Mouse (Mus musculus): Measurements from ENCODE around the gene Heatr3. TPM values are rescaled to one million over a fixed set of nuclear protein-coding genes. Genes with fewer than 3 reads are reported as not detected.
"Not testable (repeated sequence)": the region's sequence is repeated elsewhere in the genome, so short reads cannot be mapped to it uniquely, and the experiment has no call there.

Heatr3 gene
- polyA plus RNA-seq, 1 experiment, result 5.3 TPM

DNA sequence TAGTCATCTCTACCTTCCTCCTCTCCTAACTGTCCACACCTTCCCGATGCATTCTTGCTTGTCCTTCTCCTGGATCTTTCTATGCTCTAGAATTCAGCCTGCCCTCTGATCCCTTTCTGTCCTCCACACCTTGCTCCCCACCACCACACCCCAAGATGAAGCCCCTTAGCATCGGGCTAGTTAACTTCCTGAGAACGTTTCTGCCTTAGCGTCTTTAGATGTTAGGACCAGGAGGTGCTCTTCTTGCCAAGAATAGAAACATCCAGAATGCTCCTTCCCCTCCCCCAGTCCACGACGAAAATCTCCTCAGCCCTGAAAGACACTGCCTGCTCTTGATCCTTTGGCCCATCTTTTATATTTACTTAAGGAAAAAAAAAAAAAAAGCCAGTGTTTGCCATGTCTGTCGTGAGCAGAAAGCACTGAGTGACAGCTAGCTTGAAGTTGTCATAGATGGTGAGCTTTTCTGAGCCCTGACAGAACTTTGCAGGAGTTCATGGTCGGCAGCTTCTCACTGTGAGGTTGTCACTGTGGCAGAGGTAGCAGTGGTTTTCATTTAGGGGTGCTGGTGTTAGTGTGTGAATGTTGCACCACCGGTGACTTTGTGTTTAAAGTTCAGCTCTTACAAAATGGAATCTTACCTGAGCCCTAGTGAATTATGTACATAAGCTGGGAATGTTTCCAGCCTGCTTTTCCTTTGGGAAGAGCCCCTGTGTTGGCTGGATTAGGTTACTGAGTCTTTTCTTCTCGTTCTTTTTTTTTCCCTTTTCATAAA lies 63.3 kb downstream of the Heatr3 start:
- Histone ChIP-seq H3K27ac (ENCODE audit: control insufficient read depth, insufficient read depth, low read depth, low read length) (no peak overlapping the region), H3K27me3 (ENCODE audit: control insufficient read depth, insufficient read depth, low read length) (no peaks in the 10 kb centered on the region), H3K4me3 (ENCODE audit: control insufficient read depth, low read depth, low read length) (peak overlapping the region; percentile 96), H3K4me1 (ENCODE audit: control insufficient read depth, insufficient read depth, low read length) (peaks cover 5% of the 10 kb centered on the region), H3K36me3 (ENCODE audit: control insufficient read depth, insufficient read depth, low read length) (no peaks in the 10 kb centered on the region)
- TF ChIP-seq POLR2A (IDR thresholded peaks at IDR 0.05; ENCODE audit: control insufficient read depth, low read depth, low read length), result no peak
- no peak for TF ChIP-seq CTCF (IDR thresholded peaks at IDR 0.05; ENCODE audit: control insufficient read depth, insufficient read depth, insufficient replicate concordance, low read depth, low read length)

DNA sequence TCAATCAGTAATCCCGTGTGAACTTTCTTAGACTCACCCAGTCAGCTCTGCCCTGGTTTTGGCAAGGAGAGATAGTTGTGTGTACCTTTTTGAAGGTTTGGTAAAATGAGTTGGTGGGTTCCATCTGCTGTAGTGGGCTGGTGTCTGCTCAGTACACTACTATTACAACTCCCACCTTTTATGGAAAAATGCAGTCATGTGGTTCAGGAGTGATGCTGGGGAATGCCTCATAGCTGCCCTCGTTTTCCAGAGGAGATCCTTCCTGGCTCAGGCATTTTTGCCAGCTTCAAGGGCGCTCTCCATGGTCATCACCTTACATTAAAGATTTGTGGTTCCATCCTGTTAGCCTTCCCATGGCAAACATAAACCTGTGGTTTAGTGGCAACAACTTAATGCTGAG lies 64.0 kb downstream of the Heatr3 start:
- H3K4me1 ChIP-seq (ENCODE audit: control insufficient read depth, insufficient read depth, low read length), result peaks cover 5% of the 10 kb centered on the region
- no peaks in the 10 kb centered on the region for H3K27me3 ChIP-seq (ENCODE audit: control insufficient read depth, insufficient read depth, low read length)
- no peak overlapping the region for H3K27ac ChIP-seq (ENCODE audit: control insufficient read depth, insufficient read depth, low read depth, low read length)
- peak overlapping the region; percentile 96; the same call in 1 of the 2 replicates for H3K4me3 ChIP-seq (ENCODE audit: control insufficient read depth, low read depth, low read length)
- TF ChIP-seq CTCF (IDR thresholded peaks at IDR 0.05; ENCODE audit: control insufficient read depth, insufficient read depth, insufficient replicate concordance, low read depth, low read length) (no peak), POLR2A (IDR thresholded peaks at IDR 0.05; ENCODE audit: control insufficient read depth, low read depth, low read length) (no peak)
- no peaks in the 10 kb centered on the region; the same call in 1 of the 2 replicates for H3K36me3 ChIP-seq (ENCODE audit: control insufficient read depth, insufficient read depth, low read length)

- no peaks in the 10 kb centered on the region for H3K27me3 ChIP-seq (ENCODE audit: control insufficient read depth, insufficient read depth, low read length)
- no peak overlapping the region for H3K27ac ChIP-seq (ENCODE audit: control insufficient read depth, insufficient read depth, low read depth, low read length)
- H3K4me3 ChIP-seq (ENCODE audit: control insufficient read depth, low read depth, low read length), result no peak overlapping the region
- TF ChIP-seq CTCF (IDR thresholded peaks at IDR 0.05; ENCODE audit: control insufficient read depth, insufficient read depth, insufficient replicate concordance, low read depth, low read length) (no peak), POLR2A (IDR thresholded peaks at IDR 0.05; ENCODE audit: control insufficient read depth, low read depth, low read length) (no peak)
- H3K4me1 ChIP-seq (ENCODE audit: control insufficient read depth, insufficient read depth, low read length), result no peaks in the 10 kb centered on the region; the same call in 1 of the 2 replicates
- peaks cover 1% of the 10 kb centered on the region; the same call in 1 of the 2 replicates for H3K36me3 ChIP-seq (ENCODE audit: control insufficient read depth, insufficient read depth, low read length)
Measured at GRCm38 (mm10) chr8:88206016-88206415, 68.4 kb downstream of the Heatr3 start.

- Histone ChIP-seq H3K36me3 (ENCODE audit: control insufficient read depth, insufficient read depth, low read length) (peaks cover 1% of the 10 kb centered on the region; the same call in 1 of the 2 replicates), H3K4me1 (ENCODE audit: control insufficient read depth, insufficient read depth, low read length) (no peaks in the 10 kb centered on the region), H3K4me3 (ENCODE audit: control insufficient read depth, low read depth, low read length) (no peak overlapping the region), H3K27me3 (ENCODE audit: control insufficient read depth, insufficient read depth, low read length) (no peaks in the 10 kb centered on the region), H3K27ac (ENCODE audit: control insufficient read depth, insufficient read depth, low read depth, low read length) (no peak overlapping the region)
- TF ChIP-seq CTCF (IDR thresholded peaks at IDR 0.05; ENCODE audit: control insufficient read depth, insufficient read depth, insufficient replicate concordance, low read depth, low read length), result no peak
- TF ChIP-seq POLR2A (IDR thresholded peaks at IDR 0.05; ENCODE audit: control insufficient read depth, low read depth, low read length), result no peak
Measured at GRCm38 (mm10) chr8:88207121-88207821, 69.6 kb downstream of the Heatr3 start.

- not testable (repeated sequence) for H3K4me1 ChIP-seq (ENCODE audit: control insufficient read depth, insufficient read depth, low read length); H3K36me3 ChIP-seq (ENCODE audit: control insufficient read depth, insufficient read depth, low read length); H3K27me3 ChIP-seq (ENCODE audit: control insufficient read depth, insufficient read depth, low read length); H3K27ac ChIP-seq (ENCODE audit: control insufficient read depth, insufficient read depth, low read depth, low read length); H3K4me3 ChIP-seq (ENCODE audit: control insufficient read depth, low read depth, low read length)
Measured at GRCm38 (mm10) chr8:88209930-88210827, 72.5 kb downstream of the Heatr3 start.

DNA sequence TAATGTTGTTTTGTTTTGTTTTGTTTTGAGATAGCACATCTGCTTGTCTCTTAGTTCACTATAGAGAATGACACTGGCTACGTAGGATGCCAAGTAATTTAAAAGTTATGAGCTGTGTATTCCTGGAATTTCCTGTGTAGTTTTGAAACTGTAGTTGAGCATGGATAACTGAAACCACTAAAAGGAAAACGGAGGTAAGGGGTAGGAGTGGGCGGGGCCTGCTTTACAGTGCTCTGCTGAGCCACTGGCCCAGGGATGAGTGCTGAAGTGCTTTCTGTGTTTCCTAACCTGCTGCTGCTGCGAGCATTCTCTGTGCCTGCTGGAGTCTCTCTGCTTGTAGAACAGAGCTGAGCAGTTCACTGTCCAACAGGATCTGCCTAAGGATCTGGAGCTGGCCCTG lies 83.7 kb downstream of the Heatr3 start:
- Histone ChIP-seq H3K27me3 (ENCODE audit: control insufficient read depth, insufficient read depth, low read length) (no peaks in the 10 kb centered on the region), H3K4me3 (ENCODE audit: control insufficient read depth, low read depth, low read length) (no peak overlapping the region), H3K27ac (ENCODE audit: control insufficient read depth, insufficient read depth, low read depth, low read length) (no peak overlapping the region), H3K4me1 (ENCODE audit: control insufficient read depth, insufficient read depth, low read length) (no peaks in the 10 kb centered on the region), H3K36me3 (ENCODE audit: control insufficient read depth, insufficient read depth, low read length) (no peaks in the 10 kb centered on the region)
- TF ChIP-seq CTCF (IDR thresholded peaks at IDR 0.05; ENCODE audit: control insufficient read depth, insufficient read depth, insufficient replicate concordance, low read depth, low read length) (no peak), POLR2A (IDR thresholded peaks at IDR 0.05; ENCODE audit: control insufficient read depth, low read depth, low read length) (no peak)

Other genes starting within 250 kb of the Heatr3 start
- 7.2 TPM in 2 replicates for gene Zfp423, start 178.3 kb upstream of the Heatr3 start, polyA plus RNA-seq (2012; rRNA removed)
- 14.9 and 21.1 TPM in 2 replicates for gene Cnep1r1, start 19.1 kb upstream of the Heatr3 start, polyA plus RNA-seq (2012; rRNA removed)
- gene Tent4b, start 61.4 kb downstream of the Heatr3 start, polyA plus RNA-seq (2012; rRNA removed), result 83.1 and 92.8 TPM in 2 replicates
- 4.6 and 5.4 TPM in 2 replicates for gene Adcy7, start 134.5 kb downstream of the Heatr3 start, polyA plus RNA-seq (2012; rRNA removed)
- 27.2 and 30.7 TPM in 2 replicates for gene Brd7, start 224.3 kb downstream of the Heatr3 start, polyA plus RNA-seq (2012; rRNA removed)